Mouse (Mus musculus) cerebellum, adult 2 months (tissue): ENCODE data around the gene Cav2.

Experiments
- CTCF ChIP-seq: fragments of 200-500 bp; IDR thresholded peaks from 2 replicates; pipeline ENCODE4 v1.5.1; 2011; ENCODE audit warnings: low read depth, mild to moderate bottlenecking, control low read depth, low read length, moderate library complexity, borderline replicate concordance; ENCODE audit not compliant: insufficient read depth
- POLR2A ChIP-seq: fragments of 200-500 bp; IDR thresholded peaks from 2 replicates; pipeline ENCODE4 v1.6.1; 2011; ENCODE audit warnings: low read length, control low read depth, borderline replicate concordance; ENCODE audit not compliant: insufficient read depth

- no peak for TF ChIP-seq CTCF
- TF ChIP-seq POLR2A, result no peak
Observed at GRCm38 (mm10) chr6:17246959-17247358, 34.0 kb upstream of the Cav2 start.
